Mouse (Mus musculus): ENCODE data around the gene Alms1. TPM values are rescaled to one million over a fixed set of nuclear protein-coding genes. Genes with fewer than 3 reads are reported as not detected.
A peak's percentile ranks its signal among the peaks of the same experiment; 100 is the strongest.

The Alms1 gene
- polyA plus RNA-seq (2012; ENCODE audit: insufficient read depth, insufficient read length, low replicate concordance, missing spikeins), result 30.3 TPM in 1 of 2 replicates, not detected in the other

GRCm38 (mm10) chr6:85587396-85588143, at the start of gene Alms1:
Gene Alms1 (plus strand): TSS chr6:85587531.
- under 1% methylated on average over 58 of the region's 59 CpGs for WGBS
- no peaks in the 10 kb centered on the region for H3K4me1 ChIP-seq (ENCODE audit: control insufficient read depth, insufficient read depth, low read length)
- TF ChIP-seq POLR2A (IDR thresholded peaks at IDR 0.05; ENCODE audit: insufficient read depth, low read depth, low read length) (peak; percentile 68; the same call in 1 of the 2 replicates), CTCF (IDR thresholded peaks at IDR 0.05; ENCODE audit: insufficient read depth, low read depth, low read length) (no peak)
- H3K27ac ChIP-seq (ENCODE audit: insufficient read depth, low read depth, low read length), result peak within 1 kb of the TSS; percentile 63
- peak within 1 kb of the TSS; percentile 81 for H3K4me3 ChIP-seq (ENCODE audit: insufficient read depth, low read depth, low read length)

GRCm38 (mm10) chr6:85543351-85544175, 43.8 kb upstream of the Alms1 start:
- Histone ChIP-seq H3K4me1 (ENCODE audit: control insufficient read depth, insufficient read depth, low read length) (no peaks in the 10 kb centered on the region), H3K27ac (ENCODE audit: insufficient read depth, low read depth, low read length) (no peak overlapping the region), H3K4me3 (ENCODE audit: insufficient read depth, low read depth, low read length) (no peak overlapping the region)
- TF ChIP-seq CTCF (IDR thresholded peaks at IDR 0.05; ENCODE audit: insufficient read depth, low read depth, low read length) (no peak), POLR2A (IDR thresholded peaks at IDR 0.05; ENCODE audit: insufficient read depth, low read depth, low read length) (no peak)
- WGBS, result 87% methylated on average over 10 of the region's 10 CpGs

- 35% methylated on average over 13 of the region's 13 CpGs for WGBS
- Histone ChIP-seq H3K4me1 (ENCODE audit: control insufficient read depth, insufficient read depth, low read length) (no peaks in the 10 kb centered on the region), H3K27ac (ENCODE audit: insufficient read depth, low read depth, low read length) (no peak overlapping the region), H3K4me3 (ENCODE audit: insufficient read depth, low read depth, low read length) (no peak overlapping the region)
- TF ChIP-seq CTCF (IDR thresholded peaks at IDR 0.05; ENCODE audit: insufficient read depth, low read depth, low read length), result no peak
- TF ChIP-seq POLR2A (IDR thresholded peaks at IDR 0.05; ENCODE audit: insufficient read depth, low read depth, low read length), result no peak
Measured at GRCm38 (mm10) chr6:85544251-85544881, 43.0 kb upstream of the Alms1 start.

- TF ChIP-seq POLR2A (IDR thresholded peaks at IDR 0.05; ENCODE audit: insufficient read depth, low read depth, low read length) (no peak), CTCF (IDR thresholded peaks at IDR 0.05; ENCODE audit: insufficient read depth, low read depth, low read length) (no peak)
- 39% methylated on average over 5 of the region's 5 CpGs for WGBS
- no peaks in the 10 kb centered on the region for H3K4me1 ChIP-seq (ENCODE audit: control insufficient read depth, insufficient read depth, low read length)
- H3K4me3 ChIP-seq (ENCODE audit: insufficient read depth, low read depth, low read length), result no peak overlapping the region
- no peak overlapping the region for H3K27ac ChIP-seq (ENCODE audit: insufficient read depth, low read depth, low read length)
Measured at GRCm38 (mm10) chr6:85547642-85548041, 39.7 kb upstream of the Alms1 start.

- no peak for TF ChIP-seq POLR2A (IDR thresholded peaks at IDR 0.05; ENCODE audit: insufficient read depth, low read depth, low read length)
- no peak for TF ChIP-seq CTCF (IDR thresholded peaks at IDR 0.05; ENCODE audit: insufficient read depth, low read depth, low read length)
- no peaks in the 10 kb centered on the region for H3K4me1 ChIP-seq (ENCODE audit: control insufficient read depth, insufficient read depth, low read length)
- no peak overlapping the region for H3K27ac ChIP-seq (ENCODE audit: insufficient read depth, low read depth, low read length)
- 38% methylated on average over 1 of the region's 1 CpGs for WGBS
- H3K4me3 ChIP-seq (ENCODE audit: insufficient read depth, low read depth, low read length), result no peak overlapping the region
Measured at GRCm38 (mm10) chr6:85562374-85562773, 25.0 kb upstream of the Alms1 start.

- H3K4me3 ChIP-seq (ENCODE audit: insufficient read depth, low read depth, low read length), result no peak overlapping the region
- no peaks in the 10 kb centered on the region for H3K4me1 ChIP-seq (ENCODE audit: control insufficient read depth, insufficient read depth, low read length)
- TF ChIP-seq POLR2A (IDR thresholded peaks at IDR 0.05; ENCODE audit: insufficient read depth, low read depth, low read length), result no peak
- 92% methylated on average over 5 of the region's 5 CpGs for whole genome bisulfite sequencing
- no peak overlapping the region for H3K27ac ChIP-seq (ENCODE audit: insufficient read depth, low read depth, low read length)
Measured at GRCm38 (mm10) chr6:85572816-85573215, 14.5 kb upstream of the Alms1 start.

GRCm38 (mm10) chr6:85581688-85582087, 5.6 kb upstream of the Alms1 start:
- Histone ChIP-seq H3K4me3 (ENCODE audit: insufficient read depth, low read depth, low read length) (no peak overlapping the region), H3K27ac (ENCODE audit: insufficient read depth, low read depth, low read length) (no peak overlapping the region), H3K4me1 (ENCODE audit: control insufficient read depth, insufficient read depth, low read length) (no peaks in the 10 kb centered on the region)
- TF ChIP-seq POLR2A (IDR thresholded peaks at IDR 0.05; ENCODE audit: insufficient read depth, low read depth, low read length) (no peak), CTCF (IDR thresholded peaks at IDR 0.05; ENCODE audit: insufficient read depth, low read depth, low read length) (no peak)
- WGBS, result 94% methylated on average over 5 of the region's 5 CpGs

GRCm38 (mm10) chr6:85584612-85585011, 2.7 kb upstream of the Alms1 start:
- no peak overlapping the region for H3K4me3 ChIP-seq (ENCODE audit: insufficient read depth, low read depth, low read length)
- no peak overlapping the region for H3K27ac ChIP-seq (ENCODE audit: insufficient read depth, low read depth, low read length)

More at GRCm38 (mm10) chr6:85584612-85585011, 2.7 kb upstream of the Alms1 start:
- no peaks in the 10 kb centered on the region for H3K4me1 ChIP-seq (ENCODE audit: control insufficient read depth, insufficient read depth, low read length)
- WGBS, result 92% methylated on average over 4 of the region's 4 CpGs
- TF ChIP-seq POLR2A (IDR thresholded peaks at IDR 0.05; ENCODE audit: insufficient read depth, low read depth, low read length) (no peak), CTCF (IDR thresholded peaks at IDR 0.05; ENCODE audit: insufficient read depth, low read depth, low read length) (no peak)
